Mouse (Mus musculus) embryonic facial prominence, embryonic 14.5 days (tissue): Measurements from ENCODE around the gene Heatr5b. TPM values are rescaled to one million over a fixed set of nuclear protein-coding genes. Genes with fewer than 3 reads are reported as not detected.

ENCODE experiments used
- ATAC-seq: fragments of 200-750 bp; cut with Nextera tagmentation; 2 replicates; pipeline ENCODE4 v1.8.0; 2017; ENCODE audit warnings: low read depth, moderate number of reproducible peaks, moderate TSS enrichment
- DNase-seq: peaks from one replicate; pipeline ENCODE4 v3.0.0-alpha.2; 2015; ENCODE audit warnings: low spot score
- H3K27ac ChIP-seq: fragments of 300-500 bp; sonication (generic); replicated peaks from 2 replicates; pipeline ENCODE4 v1.5.1; 2014; ENCODE audit warnings: low read depth, mild to moderate bottlenecking, low read length, moderate library complexity
- H3K27me3 ChIP-seq: fragments of 300-500 bp; sonication (generic); replicated peaks from 2 replicates; pipeline ENCODE4 v1.6.1; 2014; ENCODE audit warnings: low read length; ENCODE audit not compliant: control insufficient read depth, insufficient read depth
- H3K36me3 ChIP-seq: fragments of 300-500 bp; sonication (generic); 2 replicates; pipeline ENCODE4 v1.6.1; 2014; ENCODE audit warnings: low read length, mixed read lengths; ENCODE audit not compliant: control insufficient read depth, insufficient read depth
- H3K4me1 ChIP-seq: fragments of 300-500 bp; sonication (generic); 2 replicates; pipeline ENCODE4 v1.6.1; 2014; ENCODE audit warnings: antibody characterized with exemption, low read length; ENCODE audit not compliant: control insufficient read depth, insufficient read depth
- H3K4me2 ChIP-seq: fragments of 300-500 bp; sonication (generic); 2 replicates; pipeline ENCODE4 v1.6.1; 2014; ENCODE audit warnings: low read depth, mild to moderate bottlenecking, low read length, moderate library complexity, mixed read lengths
- H3K4me3 ChIP-seq: fragments of 300-500 bp; sonication (generic); 2 replicates; pipeline ENCODE4 v1.5.1; 2014; ENCODE audit warnings: low read depth, mild to moderate bottlenecking, low read length
- H3K9ac ChIP-seq: fragments of 300-500 bp; sonication (generic); 2 replicates; pipeline ENCODE4 v1.6.1; 2014; ENCODE audit warnings: low read depth, mild to moderate bottlenecking, low read length, moderate library complexity, mixed read lengths
- H3K9me3 ChIP-seq: fragments of 300-500 bp; sonication (generic); 2 replicates; pipeline ENCODE4 v1.6.1; 2016; ENCODE audit warnings: low read length; ENCODE audit not compliant: control insufficient read depth
- WGBS: fragments of 180-500 bp; shearing (Covaris S2); extraction: QIAGEN DNeasy Blood & Tissue Kit; methylation state at CpG from one replicate; pipeline ENCODE4 v1.1.7; 2014; 5-methylcytosine and 5-hydroxymethylcytosine counted together
- polyA plus RNA-seq: library from polyadenylated mRNA; unstranded; fragments of >200 nt; fragmentation: Nextera tagmentation; extraction: Ambion mirVana; gene quantifications from 2 replicates; pipeline ENCODE4 v1.2.1, GENCODE M21; 2014

Gene Heatr5b
- polyA plus RNA-seq: 12.4 and 14.6 TPM in 2 replicates

GRCm38 (mm10) chr17:78834856-78835835 is at the start of gene Heatr5b, which contains the start of gene Gpatch11:
Gene Heatr5b, minus strand, starts transcription at chr17:78835364.
Gene Gpatch11, plus strand, starts transcription at chr17:78835567.
- Histone ChIP-seq H3K9me3 (no peaks in the 10 kb centered on the region), H3K4me2 (peak within 1 kb of the TSS; percentile 96), H3K27ac (peak within 1 kb of the TSS; percentile 81), H3K27me3 (no peaks in the 10 kb centered on the region), H3K36me3 (peaks cover 35% of the 10 kb centered on the region), H3K4me3 (peak within 1 kb of the TSS; percentile 85), H3K4me1 (no peaks in the 10 kb centered on the region), H3K9ac (peak within 1 kb of the TSS; percentile 90)
- ATAC-seq: peak; percentile 98
- under 1% methylated on average over 61 of the region's 81 CpGs for whole genome bisulfite sequencing
- peak; percentile 99 for DNase-seq

- WGBS: 85% methylated on average over 4 of the region's 4 CpGs
- H3K27me3 ChIP-seq: no peaks in the 10 kb centered on the region
- no peak overlapping the region for H3K9ac ChIP-seq
- DNase-seq (no peak), ATAC-seq (no peak)
- no peak overlapping the region for H3K4me2 ChIP-seq
- 0 out of 2 replicates have a peak, but pooled peaks cover under 1% of the 10 kb centered on the region for H3K36me3 ChIP-seq
- H3K27ac ChIP-seq: no peak overlapping the region
- H3K9me3 ChIP-seq: no peaks in the 10 kb centered on the region
- H3K4me3 ChIP-seq: no peak overlapping the region
- peaks cover 5% of the 10 kb centered on the region; the same call in 1 of the 2 replicates for H3K4me1 ChIP-seq
Measured at GRCm38 (mm10) chr17:78883291-78883690, 48.1 kb upstream of the Heatr5b start.

GRCm38 (mm10) chr17:78882401-78883112 is 47.4 kb upstream of the Heatr5b start, which contains the start of gene Eif2ak2:
Gene Eif2ak2, minus strand, starts transcription at chr17:78882573.
- H3K4me1 ChIP-seq: peaks cover 5% of the 10 kb centered on the region; the same call in 1 of the 2 replicates
- 3% methylated on average over 28 of the region's 28 CpGs for WGBS
- DNase-seq (peak; percentile 90), ATAC-seq (peak; percentile 98)
- no peaks in the 10 kb centered on the region for H3K9me3 ChIP-seq
- H3K9ac ChIP-seq: peak within 1 kb of the TSS; percentile 75
- H3K36me3 ChIP-seq: 0 out of 2 replicates have a peak, but pooled peaks cover 8% of the 10 kb centered on the region
- no peaks in the 10 kb centered on the region for H3K27me3 ChIP-seq
- peak within 1 kb of the TSS; percentile 62 for H3K4me2 ChIP-seq
- peak within 1 kb of the TSS; percentile 60 for H3K4me3 ChIP-seq
- peak within 1 kb of the TSS; percentile 73 for H3K27ac ChIP-seq

GRCm38 (mm10) chr17:78881878-78882304 is 46.7 kb upstream of the Heatr5b start:
- H3K27ac ChIP-seq: peak overlapping the region; percentile 73
- no peaks in the 10 kb centered on the region for H3K9me3 ChIP-seq
- ATAC-seq: peak; percentile 30
- H3K27me3 ChIP-seq: no peaks in the 10 kb centered on the region
- 0 out of 2 replicates have a peak, but pooled peaks cover 14% of the 10 kb centered on the region for H3K36me3 ChIP-seq
- H3K4me3 ChIP-seq: peak overlapping the region; percentile 60
- DNase-seq: peak; percentile 40
- H3K4me1 ChIP-seq: peaks cover 5% of the 10 kb centered on the region; the same call in 1 of the 2 replicates
- WGBS: 14% methylated on average over 5 of the region's 7 CpGs
- peak overlapping the region; percentile 62 for H3K4me2 ChIP-seq
- H3K9ac ChIP-seq: peak overlapping the region; percentile 75

- ATAC-seq: no peak
- Histone ChIP-seq H3K4me3 (no peak overlapping the region), H3K27ac (no peak overlapping the region), H3K9ac (no peak overlapping the region), H3K27me3 (no peaks in the 10 kb centered on the region), H3K9me3 (no peaks in the 10 kb centered on the region), H3K4me2 (no peak overlapping the region), H3K4me1 (no peaks in the 10 kb centered on the region), H3K36me3 (peaks cover 33% of the 10 kb centered on the region; the same call in 1 of the 2 replicates)
- DNase-seq: no peak
- WGBS: 92% methylated on average over 6 of the region's 6 CpGs
Measured at GRCm38 (mm10) chr17:78873886-78874285, 38.7 kb upstream of the Heatr5b start.

DNA sequence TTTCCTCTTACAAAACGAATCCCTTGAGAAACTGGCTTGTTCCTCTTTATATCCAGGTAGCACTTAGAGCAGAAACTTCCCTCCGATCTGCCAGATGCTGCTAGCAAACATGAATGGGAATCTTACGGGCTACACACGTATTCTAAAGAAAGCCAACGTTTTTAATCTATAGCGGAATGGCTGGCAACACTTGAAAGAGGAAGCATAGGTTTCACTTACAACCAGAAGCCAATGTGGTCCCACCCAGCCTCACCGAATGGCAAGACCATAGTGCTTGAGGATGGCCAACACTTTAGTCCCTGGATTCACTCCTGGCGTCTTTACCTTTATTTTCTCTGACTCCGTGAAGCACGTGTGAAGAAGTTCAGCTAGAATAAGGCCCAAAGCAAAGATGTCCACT is 21.1 kb upstream of the Heatr5b start:
- Histone ChIP-seq H3K27me3 (no peaks in the 10 kb centered on the region), H3K9me3 (no peaks in the 10 kb centered on the region), H3K27ac (no peak overlapping the region), H3K36me3 (peaks cover 29% of the 10 kb centered on the region), H3K9ac (no peak overlapping the region), H3K4me3 (no peak overlapping the region), H3K4me2 (no peak overlapping the region), H3K4me1 (no peaks in the 10 kb centered on the region)
- 88% methylated on average over 10 of the region's 10 CpGs for WGBS
- DNase-seq (no peak), ATAC-seq (no peak)

GRCm38 (mm10) chr17:78842271-78842928 is 7.2 kb upstream of the Heatr5b start:
- Histone ChIP-seq H3K4me3 (no peak overlapping the region), H3K4me1 (no peaks in the 10 kb centered on the region), H3K36me3 (peaks cover 81% of the 10 kb centered on the region), H3K9me3 (no peaks in the 10 kb centered on the region), H3K27me3 (no peaks in the 10 kb centered on the region), H3K27ac (no peak overlapping the region), H3K4me2 (no peak overlapping the region), H3K9ac (no peak overlapping the region)
- ATAC-seq (no peak), DNase-seq (no peak)
- 91% methylated on average over 7 of the region's 7 CpGs for WGBS

GRCm38 (mm10) chr17:78836056-78836455 is 892 bp upstream of the Heatr5b start:
- H3K27ac ChIP-seq: peak overlapping the region; percentile 81
- peak overlapping the region; percentile 85 for H3K4me3 ChIP-seq
- no peaks in the 10 kb centered on the region for H3K9me3 ChIP-seq
- no peaks in the 10 kb centered on the region for H3K27me3 ChIP-seq
- peak overlapping the region; percentile 96 for H3K4me2 ChIP-seq
- peaks cover 29% of the 10 kb centered on the region for H3K36me3 ChIP-seq
- WGBS: 26% methylated on average over 2 of the region's 2 CpGs
- ATAC-seq (no peak), DNase-seq (peak; percentile 20)
- no peaks in the 10 kb centered on the region for H3K4me1 ChIP-seq
- H3K9ac ChIP-seq: peak overlapping the region; percentile 71
